Mouse (Mus musculus) gonadal fat pad, adult 2 months (tissue): ENCODE measurements around the gene Tas2r126. TPM values are rescaled to one million over a fixed set of nuclear protein-coding genes. Genes with fewer than 3 reads are reported as not detected.
A peak's percentile ranks its signal among the peaks of the same experiment; 100 is the strongest.
"Not testable (repeated sequence)": the region's sequence is repeated elsewhere in the genome, so short reads cannot be mapped to it uniquely, and the experiment has no call there.

Experiments
- DNase-seq: peaks from one replicate; pipeline ENCODE4 v3.0.0-alpha.2; 2012; ENCODE audit warnings: low read depth
- polyA plus RNA-seq: library from polyadenylated mRNA; depleted of rRNA; stranded (reverse); fragments of >200 nt; gene quantifications from 2 replicates; pipeline ENCODE4 v1.2.3, GENCODE M21; 2012; rRNA removed

The Tas2r126 gene
- not detected in 2 replicates for polyA plus RNA-seq

GRCm38 (mm10) chr6:42434446-42434845 is at the start of gene Tas2r126:
Gene Tas2r126, plus strand, starts transcription at chr6:42434535.
- no peak for DNase-seq

DNA sequence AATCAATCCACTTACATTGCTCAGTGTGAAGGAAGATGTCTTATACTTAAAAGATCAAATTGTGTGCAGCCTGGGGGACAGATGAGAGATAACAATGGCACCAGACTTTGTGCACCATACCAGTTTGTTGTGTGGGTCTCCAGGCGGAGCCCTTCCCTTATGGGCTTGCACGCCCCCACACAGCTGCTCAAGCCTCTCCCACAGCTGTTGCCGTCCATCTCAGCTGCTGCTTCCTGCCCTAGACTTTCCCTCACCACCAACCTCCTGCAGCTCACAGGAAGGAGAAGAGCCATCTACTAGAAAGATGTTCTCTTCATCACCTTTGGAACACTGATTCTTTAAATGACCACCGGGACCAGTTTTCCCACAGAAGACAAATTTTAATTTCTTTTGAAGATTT is 48.7 kb upstream of the Tas2r126 start:
- DNase-seq = no peak

DNA sequence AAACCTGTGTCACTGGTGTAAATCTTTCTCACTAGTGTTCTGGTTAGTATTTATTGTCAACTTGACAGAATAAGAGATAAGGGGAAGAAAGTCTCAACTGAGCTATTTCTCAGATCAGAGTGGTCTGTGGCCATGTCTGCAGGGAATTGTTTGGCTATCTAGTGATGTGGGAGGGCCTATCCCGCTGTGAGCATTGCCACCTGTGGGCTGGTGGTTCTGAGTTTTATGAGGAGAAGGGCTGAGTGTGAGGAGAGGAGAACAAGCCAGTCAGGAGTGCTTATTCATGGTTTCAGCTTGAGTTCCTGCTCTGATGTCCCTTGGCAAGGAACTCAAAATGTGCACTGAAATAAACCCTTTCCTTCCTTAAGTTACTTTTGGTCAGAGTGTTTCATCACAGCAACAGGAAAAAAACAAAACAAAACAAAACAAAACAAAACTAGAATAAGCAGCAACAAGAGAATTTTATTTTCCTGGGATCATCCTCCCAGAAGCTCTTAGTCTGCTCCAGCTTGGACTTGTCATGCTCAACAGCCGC is 42.5 kb upstream of the Tas2r126 start:
- DNase-seq = no peak

- peak; percentile 100 for DNase-seq
Observed at GRCm38 (mm10) chr6:42395960-42396809, 38.1 kb upstream of the Tas2r126 start.

DNA sequence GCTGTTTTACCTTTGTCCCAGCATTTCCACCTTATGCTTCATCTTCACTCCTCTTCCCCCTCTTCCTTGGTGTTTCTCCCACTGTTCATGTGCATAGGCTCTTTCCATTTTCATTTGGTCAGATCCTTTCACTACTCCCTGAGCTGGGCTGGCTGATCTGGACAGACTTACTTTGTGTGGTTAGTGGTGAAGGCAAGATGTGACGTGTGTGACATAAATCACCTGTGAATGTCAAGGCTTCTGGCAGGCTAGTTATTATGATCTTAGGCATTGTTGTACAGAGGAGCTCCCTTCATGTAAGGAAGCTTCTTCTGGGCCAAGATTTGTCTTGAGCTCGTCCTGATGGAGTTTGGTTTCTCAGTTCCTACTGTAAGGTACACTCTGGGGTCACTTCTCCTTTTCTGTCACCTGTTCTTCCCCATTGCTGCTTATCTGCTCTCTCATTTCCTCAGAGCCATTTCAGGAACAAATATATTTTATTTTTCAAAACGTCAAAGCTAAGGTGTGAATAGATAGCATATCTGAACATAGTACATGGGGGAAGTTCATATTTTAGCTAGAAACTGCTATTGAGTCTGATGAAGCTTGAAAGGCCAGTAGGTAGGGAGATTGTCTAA is 37.2 kb upstream of the Tas2r126 start:
- DNase-seq = no peak

GRCm38 (mm10) chr6:42398285-42398684 is 36.0 kb upstream of the Tas2r126 start:
- DNase-seq = no peak

DNA sequence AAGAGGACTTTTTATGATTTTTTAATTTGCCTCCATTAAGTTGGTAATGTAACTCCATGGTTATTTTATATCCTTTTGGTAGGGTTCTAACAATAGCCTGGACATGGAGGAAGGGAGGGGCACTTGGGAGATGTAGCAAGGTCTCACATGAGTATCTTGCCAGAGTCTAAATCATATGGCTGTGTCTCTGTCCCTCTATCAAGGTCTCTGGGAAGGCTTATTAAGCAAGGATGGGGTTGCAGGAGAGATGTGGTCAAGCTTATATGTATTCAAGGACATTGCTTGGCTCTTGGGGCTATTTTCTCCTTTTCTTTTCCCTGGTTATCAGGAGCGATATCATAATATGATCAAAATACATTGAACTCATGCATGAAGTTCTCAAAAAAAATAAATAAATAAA is 35.3 kb upstream of the Tas2r126 start:
- DNase-seq = no peak

DNA sequence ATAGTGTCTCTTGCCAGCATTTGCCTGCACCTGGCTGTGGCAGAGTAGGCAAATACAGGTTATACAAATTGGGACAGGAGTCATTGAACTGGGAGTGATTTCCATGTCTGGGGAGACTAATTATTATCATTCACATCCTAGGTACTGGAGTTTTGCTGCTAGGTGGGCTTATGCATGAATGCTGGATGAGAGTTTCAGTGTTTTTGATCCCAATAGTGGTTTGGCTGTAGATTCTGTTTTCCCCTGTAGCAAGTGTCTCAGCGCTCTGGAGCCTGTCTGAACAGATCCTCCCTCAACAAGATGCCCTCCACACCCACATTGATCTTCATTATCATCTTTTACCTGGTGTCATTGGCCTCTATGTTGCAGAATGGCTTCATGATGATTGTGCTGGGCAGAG is 34.4 kb upstream of the Tas2r126 start, which contains the start of gene Tas2r143:
Gene Tas2r143 (plus strand): TSS at position 301 of the 400 bp plus-strand sequence.
- no peak for DNase-seq

- DNase-seq = no peak
Observed at GRCm38 (mm10) chr6:42405134-42405533, 29.2 kb upstream of the Tas2r126 start, which contains the start of gene Tas2r135. Gene Tas2r135, plus strand, starts transcription at chr6:42405434.

GRCm38 (mm10) chr6:42419443-42419842 is 14.9 kb upstream of the Tas2r126 start:
- no peak for DNase-seq

DNA sequence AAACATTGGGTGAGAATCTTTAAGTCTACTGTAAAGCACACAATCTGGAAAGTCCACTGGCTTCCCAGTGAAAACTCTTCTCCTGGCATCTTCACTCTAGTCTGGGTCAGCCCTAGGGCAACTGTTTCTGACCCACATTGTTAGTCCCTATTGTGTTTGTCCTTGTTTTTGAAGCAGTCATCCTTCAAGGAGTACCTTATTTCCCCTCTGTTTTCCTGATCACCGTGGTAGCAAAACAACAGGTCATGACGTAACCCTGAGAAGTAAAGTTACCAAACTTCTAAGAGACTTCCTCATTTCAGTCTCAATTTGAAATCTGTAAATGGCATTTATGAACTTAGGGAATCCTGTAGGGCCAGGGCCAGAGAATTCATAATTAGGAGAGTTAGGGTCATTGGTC is 12.9 kb upstream of the Tas2r126 start:
- no peak for DNase-seq

- no peak for DNase-seq
Observed at GRCm38 (mm10) chr6:42424472-42424871, 9.9 kb upstream of the Tas2r126 start.

DNA sequence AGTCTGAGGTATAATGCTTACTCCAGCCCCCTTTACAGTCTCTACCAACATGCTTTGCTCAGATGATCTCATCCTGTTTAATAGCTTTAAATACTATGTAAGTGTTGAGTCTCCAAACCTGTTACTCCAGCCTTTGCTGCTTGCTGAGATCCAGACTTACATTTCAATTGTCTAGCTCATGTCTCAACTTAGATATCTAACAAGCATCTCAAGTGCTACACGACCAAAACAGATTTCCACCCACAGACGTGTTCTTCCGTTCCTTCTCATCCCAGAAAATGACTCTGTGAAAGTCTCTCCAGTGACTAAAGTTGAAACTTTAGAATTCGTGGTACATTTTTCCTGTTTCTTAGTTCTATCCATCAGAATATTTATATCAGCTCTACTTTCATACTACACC is 8.0 kb upstream of the Tas2r126 start:
- no peak for DNase-seq

DNA sequence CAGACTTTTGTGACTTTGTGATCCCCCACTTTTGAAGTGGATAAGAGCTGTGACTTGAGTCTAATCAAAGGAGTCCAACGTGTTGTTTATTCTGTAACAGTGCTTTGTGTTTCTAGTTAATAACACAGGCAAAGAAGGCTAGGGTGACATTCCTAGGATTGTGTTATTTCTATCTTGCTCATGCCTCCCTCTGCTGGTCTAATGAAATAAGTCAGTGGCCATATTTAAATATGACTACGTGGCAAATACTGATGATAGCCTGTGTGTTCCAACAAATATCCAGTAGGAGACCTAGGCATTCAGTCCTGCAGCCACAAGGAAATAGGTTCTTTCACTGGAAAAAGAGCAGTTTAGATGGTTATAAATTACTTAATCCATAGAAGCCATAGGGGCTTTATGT is 781 bp upstream of the Tas2r126 start:
- DNase-seq = no peak

GRCm38 (mm10) chr6:42435490-42435889 is 1.2 kb downstream of the Tas2r126 start:
- DNase-seq = no peak

DNA sequence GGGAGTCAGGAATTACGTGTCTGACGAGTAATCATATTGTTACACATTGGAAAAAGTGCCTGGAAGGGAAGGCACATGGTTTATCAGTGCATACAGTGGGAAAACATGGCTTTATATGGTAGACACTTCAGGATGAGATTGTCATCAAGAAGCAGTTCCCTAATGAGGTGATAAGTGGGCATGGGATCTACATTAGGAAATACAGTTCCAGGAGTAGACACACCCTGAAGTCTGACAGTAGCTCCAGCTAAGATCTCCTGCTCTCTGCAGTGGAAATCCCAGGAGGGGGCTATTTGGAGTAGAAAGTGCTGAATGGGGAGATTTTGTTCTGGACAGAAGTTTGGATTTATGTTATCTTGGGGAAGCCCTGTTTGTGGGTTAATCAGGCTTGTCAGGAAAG is 7.1 kb downstream of the Tas2r126 start:
- no peak for DNase-seq

DNA sequence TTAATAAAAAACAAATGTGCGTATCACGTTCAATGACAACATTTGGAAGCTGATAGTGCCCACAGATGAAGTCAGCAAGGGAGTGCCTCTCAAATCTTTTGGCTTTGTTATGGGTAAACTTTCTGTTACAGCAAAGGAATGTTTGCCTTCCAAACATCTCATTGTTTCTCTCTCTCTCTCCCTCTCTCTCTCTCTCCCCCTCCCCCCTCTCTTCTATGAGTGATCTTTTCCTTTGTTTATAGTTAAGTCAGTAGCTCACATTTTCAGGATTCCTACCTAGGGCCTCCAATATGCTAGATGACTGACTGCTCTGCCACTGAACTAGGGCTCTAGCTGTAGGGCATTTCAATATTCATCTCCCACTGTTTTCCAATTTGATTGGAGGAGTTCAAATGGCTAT is 10.2 kb downstream of the Tas2r126 start:
- no peak for DNase-seq

GRCm38 (mm10) chr6:42447381-42447780 is 13.0 kb downstream of the Tas2r126 start:
- no peak for DNase-seq

DNA sequence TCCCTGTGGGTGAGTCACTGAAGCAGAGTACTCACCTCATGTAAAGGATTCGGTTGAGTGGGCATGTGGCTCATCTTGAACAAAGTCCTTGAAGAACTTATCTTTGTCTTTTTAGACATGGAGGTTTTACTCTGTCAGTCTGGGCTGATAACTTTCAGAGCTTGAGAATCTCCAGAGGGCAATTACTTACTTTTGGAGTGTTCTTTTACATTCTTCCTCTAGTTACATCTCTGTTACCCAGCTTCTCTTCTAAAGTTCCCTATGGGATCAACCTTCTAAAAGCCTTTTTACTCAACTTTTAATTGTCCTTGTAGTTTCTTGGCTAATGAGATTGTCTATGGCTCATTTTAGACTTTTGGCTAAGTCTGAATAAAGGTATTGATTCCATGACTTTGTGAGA is 30.8 kb downstream of the Tas2r126 start, which contains the start of gene Olfr458:
Gene Olfr458 (minus strand): TSS at position 101 of the 400 bp plus-strand sequence.
- DNase-seq = no peak

- no peak for DNase-seq
Observed at GRCm38 (mm10) chr6:42470542-42470941, 36.2 kb downstream of the Tas2r126 start.

DNA sequence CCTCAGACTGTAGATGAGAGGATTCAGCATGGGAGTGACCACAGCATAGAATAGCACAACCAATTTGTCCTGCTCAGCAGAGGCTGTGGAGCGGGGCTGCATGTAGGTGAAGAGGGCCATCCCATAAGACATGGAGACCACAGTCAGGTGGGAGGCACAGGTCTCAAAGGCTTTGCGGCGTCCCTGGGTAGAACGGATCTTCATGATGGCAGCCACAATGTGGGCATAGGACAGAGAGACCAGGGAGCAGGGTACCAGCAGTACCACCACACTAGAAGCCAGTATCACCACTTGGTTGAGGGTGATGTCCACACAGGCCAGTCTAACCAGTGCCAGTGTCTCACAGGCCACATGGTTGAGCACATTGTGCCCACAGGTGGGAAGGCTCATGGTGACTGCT is 37.0 kb downstream of the Tas2r126 start:
- not testable (repeated sequence) for DNase-seq

- no peak for DNase-seq
Observed at GRCm38 (mm10) chr6:42476235-42476634, 41.9 kb downstream of the Tas2r126 start, which contains the start of gene Olfr457. Gene Olfr457, minus strand, starts transcription at chr6:42476335.

DNA sequence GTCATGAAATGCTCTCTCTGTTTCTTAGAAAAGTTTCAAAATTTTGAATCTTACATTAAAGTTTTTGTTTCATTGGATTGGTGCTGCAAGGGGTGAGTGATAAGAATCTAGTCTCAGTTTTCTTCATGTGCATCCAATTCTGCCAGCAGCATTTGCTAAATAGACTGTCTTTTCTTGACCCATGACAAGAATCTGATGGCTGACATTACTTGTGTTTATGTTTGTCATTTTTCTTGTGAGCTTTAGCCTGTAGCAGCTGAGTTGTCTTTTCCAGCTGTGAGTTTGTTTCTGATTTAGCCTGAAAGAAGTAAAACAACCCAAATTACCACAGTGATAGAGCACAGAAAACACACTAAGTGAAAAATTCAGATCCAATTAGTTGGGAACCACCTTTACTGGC is 50.3 kb downstream of the Tas2r126 start:
- no peak for DNase-seq
